Mouse (Mus musculus) lung, embryonic 16.5 days (tissue): ENCODE results near the gene Dtd2. TPM values are rescaled to one million over a fixed set of nuclear protein-coding genes. Genes with fewer than 3 reads are reported as not detected.

Experiments
- ATAC-seq: fragments of 200-750 bp; cut with Nextera tagmentation; 2 replicates; pipeline ENCODE4 v1.8.0; 2017; ENCODE audit warnings: low read depth, mild to moderate bottlenecking, moderate library complexity
- H3K27ac ChIP-seq: fragments of 300-500 bp; sonication (generic); 2 replicates; pipeline ENCODE4 v1.5.1; 2014; ENCODE audit warnings: mild to moderate bottlenecking, control low read depth, low read length
- H3K27me3 ChIP-seq: fragments of 300-500 bp; sonication (generic); 2 replicates; pipeline ENCODE4 v1.6.1; 2014; ENCODE audit warnings: low read depth, low read length, mixed read lengths; ENCODE audit not compliant: control insufficient read depth, insufficient read depth
- H3K36me3 ChIP-seq: fragments of 300-500 bp; sonication (generic); 2 replicates; pipeline ENCODE4 v1.6.1; 2014; ENCODE audit warnings: low read length; ENCODE audit not compliant: control insufficient read depth, insufficient read depth
- H3K4me1 ChIP-seq: fragments of 300-500 bp; sonication (generic); replicated peaks from 2 replicates; pipeline ENCODE4 v1.6.1; 2014; ENCODE audit warnings: low read length, mixed read lengths; ENCODE audit not compliant: control insufficient read depth, insufficient read depth
- H3K4me2 ChIP-seq: fragments of 300-500 bp; sonication (generic); 2 replicates; pipeline ENCODE4 v1.6.1; 2014; ENCODE audit warnings: low read depth, low read length, control low read depth
- H3K4me3 ChIP-seq: fragments of 300-500 bp; sonication (generic); 2 replicates; pipeline ENCODE4 v1.5.1; 2014; ENCODE audit warnings: mild to moderate bottlenecking, low read length, control low read depth
- H3K9ac ChIP-seq: fragments of 300-500 bp; sonication (generic); 2 replicates; pipeline ENCODE4 v1.6.1; 2014; ENCODE audit warnings: low read length, control low read depth
- H3K9me3 ChIP-seq: fragments of 300-500 bp; sonication (generic); 2 replicates; pipeline ENCODE4 v1.6.1; 2016; ENCODE audit warnings: low read length; ENCODE audit not compliant: control insufficient read depth
- WGBS: fragments of 180-500 bp; shearing (Covaris S2); extraction: QIAGEN DNeasy Blood & Tissue Kit; methylation state at CpG from one replicate; pipeline ENCODE4 v1.1.7; 2014; 5-methylcytosine and 5-hydroxymethylcytosine counted together
- polyA plus RNA-seq: library from polyadenylated mRNA; unstranded; fragments of >200 nt; fragmentation: Nextera tagmentation; extraction: Ambion mirVana; gene quantifications from 2 replicates; pipeline ENCODE4 v1.2.1, GENCODE M21; 2015

Dtd2 gene
- polyA plus RNA-seq, 1 experiment from 2014 or later: 24.4 TPM

GRCm38 (mm10) chr12:51939848-51940247, 66.5 kb downstream of the Dtd2 start:
- 0 out of 2 replicates have a peak, but pooled peaks have one; percentile 34 for ATAC-seq
- Histone ChIP-seq H3K27me3 (no peaks in the 10 kb centered on the region), H3K4me2 (no peak overlapping the region), H3K27ac (peak overlapping the region; percentile 6; the same call in 1 of the 2 replicates), H3K4me3 (no peak overlapping the region), H3K9ac (no peak overlapping the region), H3K36me3 (peaks cover 9% of the 10 kb centered on the region), H3K9me3 (no peaks in the 10 kb centered on the region), H3K4me1 (no peaks in the 10 kb centered on the region)
- WGBS: 57% methylated on average over 4 of the region's 4 CpGs

Other genes with a start within 250 kb of the Dtd2 start
- gene Hectd1, start 177.0 kb downstream of the Dtd2 start, polyA plus RNA-seq: 36.0 and 38.0 TPM in 2 replicates
- 14.3 and 14.9 TPM in 2 replicates for gene Heatr5a, start 35.2 kb downstream of the Dtd2 start, polyA plus RNA-seq
- gene Gpr33, start 21.6 kb upstream of the Dtd2 start, polyA plus RNA-seq: not detected in 2 replicates
- 11.3 and 14.1 TPM in 2 replicates for gene Nubpl, start 91.2 kb upstream of the Dtd2 start, polyA plus RNA-seq